Mouse (Mus musculus): Measurements from ENCODE around the gene Trf. TPM values are rescaled to one million over a fixed set of nuclear protein-coding genes. Genes with fewer than 3 reads are reported as not detected.

The Trf gene
- polyA plus RNA-seq, 2 experiments = 2,444 to 4,971 TPM

DNA sequence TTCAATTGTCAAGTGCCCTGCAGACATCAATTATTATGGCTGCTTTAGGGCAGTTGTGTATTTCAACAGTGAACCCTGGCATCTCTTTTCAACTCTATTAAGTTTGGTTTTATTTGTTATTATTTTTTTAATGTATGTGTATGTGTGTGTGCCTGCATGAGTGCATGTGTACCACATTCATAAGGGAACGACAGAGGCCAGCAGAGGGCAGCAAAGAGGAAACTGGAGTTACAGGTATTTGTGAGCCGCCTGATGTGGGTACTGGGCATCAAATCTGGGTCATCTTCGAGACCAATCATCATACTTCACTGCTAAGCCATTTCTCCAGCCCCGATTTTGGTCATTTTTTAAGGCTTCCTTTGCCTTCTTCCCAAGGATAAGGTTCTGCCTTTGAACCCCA lies 35.5 kb upstream of the Trf start:
- H3K9ac ChIP-seq (replicated peaks) = no peak overlapping the region
- TF ChIP-seq CTCF (IDR thresholded peaks at IDR 0.05; ENCODE audit: low read depth) (peak; percentile 67), EP300 (IDR thresholded peaks at IDR 0.05; ENCODE audit: low read depth) (no peak)
- peaks cover 55% of the 10 kb centered on the region for H3K36me3 ChIP-seq (replicated peaks; ENCODE audit: control insufficient read depth, insufficient read depth, low read depth)
- H3K4me3 ChIP-seq (ENCODE audit: insufficient read depth in 1 of 2, low read depth in 2 of 2, low read length in 2 of 2) = no peak overlapping the region
- H3K27ac ChIP-seq = no peak overlapping the region
- WGBS (ENCODE audit: insufficient replicate concordance) = 83% methylated on average over 4 of the region's 4 CpGs
- no peak overlapping the region for H3K4me2 ChIP-seq (ENCODE audit: low read depth)
- no peaks in the 10 kb centered on the region for H3K4me1 ChIP-seq (replicated peaks; ENCODE audit: control insufficient read depth in 2 of 2, insufficient read depth in 2 of 2, low read length in 1 of 2)
- DNase-seq (ENCODE audit: low read depth in 3 of 3, low spot score in 3 of 3) (no peak), ATAC-seq (ENCODE audit: insufficient read depth) (no peak)
- H3K27me3 ChIP-seq (ENCODE audit: control insufficient read depth, insufficient read depth, low read length) = no peaks in the 10 kb centered on the region
- no peaks in the 10 kb centered on the region for H3K9me3 ChIP-seq (ENCODE audit: control insufficient read depth, low read length)

- Histone ChIP-seq H3K4me3 (ENCODE audit: insufficient read depth in 1 of 2, low read depth in 2 of 2, low read length in 2 of 2) (no peak overlapping the region), H3K36me3 (replicated peaks; ENCODE audit: control insufficient read depth, insufficient read depth, low read depth) (peaks cover 17% of the 10 kb centered on the region), H3K9ac (replicated peaks) (no peak overlapping the region), H3K27ac (no peak overlapping the region), H3K4me2 (ENCODE audit: low read depth) (no peak overlapping the region), H3K27me3 (ENCODE audit: control insufficient read depth, insufficient read depth, low read length) (no peaks in the 10 kb centered on the region), H3K9me3 (ENCODE audit: control insufficient read depth, low read length) (no peaks in the 10 kb centered on the region), H3K4me1 (replicated peaks; ENCODE audit: control insufficient read depth in 2 of 2, insufficient read depth in 2 of 2, low read length in 1 of 2) (no peaks in the 10 kb centered on the region)
- ATAC-seq (ENCODE audit: insufficient read depth) (no peak), DNase-seq (ENCODE audit: low read depth in 3 of 3, low spot score in 3 of 3) (no peak)
- TF ChIP-seq EP300 (IDR thresholded peaks at IDR 0.05; ENCODE audit: low read depth) (no peak), CTCF (IDR thresholded peaks at IDR 0.05; ENCODE audit: low read depth) (no peak)
- WGBS (ENCODE audit: insufficient replicate concordance) = 76% methylated on average over 5 of the region's 5 CpGs
Measured at GRCm38 (mm10) chr9:103252906-103253305, 22.7 kb upstream of the Trf start.

- Histone ChIP-seq H3K36me3 (replicated peaks; ENCODE audit: control insufficient read depth, insufficient read depth, low read depth) (peaks cover 9% of the 10 kb centered on the region), H3K4me2 (ENCODE audit: low read depth) (no peak overlapping the region), H3K9ac (replicated peaks) (no peak overlapping the region), H3K9me3 (ENCODE audit: control insufficient read depth, low read length) (no peaks in the 10 kb centered on the region), H3K4me3 (ENCODE audit: insufficient read depth in 1 of 2, low read depth in 2 of 2, low read length in 2 of 2) (no peak overlapping the region), H3K27me3 (ENCODE audit: control insufficient read depth, insufficient read depth, low read length) (no peaks in the 10 kb centered on the region), H3K4me1 (replicated peaks; ENCODE audit: control insufficient read depth in 2 of 2, insufficient read depth in 2 of 2, low read length in 1 of 2) (peaks cover 6 to 8% of the 10 kb centered on the region in 2 experiments), H3K27ac (no peak overlapping the region)
- ATAC-seq (ENCODE audit: insufficient read depth) (no peak), DNase-seq (ENCODE audit: low read depth in 3 of 3, low spot score in 3 of 3) (no peak)
- TF ChIP-seq CTCF (IDR thresholded peaks at IDR 0.05; ENCODE audit: low read depth) = no peak
- no peak for TF ChIP-seq EP300 (IDR thresholded peaks at IDR 0.05; ENCODE audit: low read depth)
- 55% methylated on average over 4 of the region's 4 CpGs for WGBS (ENCODE audit: insufficient replicate concordance)
Measured at GRCm38 (mm10) chr9:103248618-103249017, 18.4 kb upstream of the Trf start.

DNA sequence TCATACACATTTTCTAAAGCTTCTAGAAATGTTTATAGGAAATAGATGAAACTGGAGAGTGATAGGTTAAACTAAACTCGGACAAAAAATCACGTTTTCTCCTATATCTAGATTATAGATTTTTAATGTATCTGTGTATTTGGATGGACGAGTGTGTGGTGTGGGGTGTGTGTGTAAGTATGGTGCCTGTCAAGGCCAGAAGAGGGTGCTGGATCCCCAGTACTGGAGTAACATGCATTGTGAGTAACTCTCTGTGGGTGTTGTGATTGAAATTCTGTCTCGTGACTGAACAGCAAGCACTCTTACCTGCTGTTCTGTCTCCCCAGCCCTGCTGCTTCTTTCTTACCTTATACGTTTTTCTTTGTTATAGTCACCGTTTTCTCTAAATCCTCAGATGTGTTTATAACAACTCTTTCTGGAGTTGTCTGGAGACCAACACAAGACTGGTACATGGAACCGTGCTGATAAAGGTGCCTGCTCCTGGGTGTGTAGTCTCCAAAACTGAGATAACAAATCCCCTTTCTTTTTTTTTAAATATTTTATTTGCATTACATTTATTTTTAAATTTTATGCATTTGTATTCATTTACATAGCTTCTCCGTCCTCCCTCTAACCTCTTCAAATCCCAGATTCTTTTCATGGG lies 16.4 kb upstream of the Trf start:
- 36% methylated on average over 8 of the region's 8 CpGs for WGBS (ENCODE audit: insufficient replicate concordance)
- ATAC-seq (ENCODE audit: insufficient read depth) (peak; percentile 72), DNase-seq (ENCODE audit: low read depth in 3 of 3, low spot score in 3 of 3) (peak in 2 of 3 experiments; percentile 35 to 36)
- Histone ChIP-seq H3K27me3 (ENCODE audit: control insufficient read depth, insufficient read depth, low read length) (no peaks in the 10 kb centered on the region), H3K9me3 (ENCODE audit: control insufficient read depth, low read length) (no peaks in the 10 kb centered on the region), H3K4me2 (ENCODE audit: low read depth) (peak overlapping the region; percentile 24; the same call in 1 of the 2 replicates), H3K4me3 (ENCODE audit: insufficient read depth in 1 of 2, low read depth in 2 of 2, low read length in 2 of 2) (no peak overlapping the region), H3K9ac (replicated peaks) (no peak overlapping the region), H3K4me1 (replicated peaks; ENCODE audit: control insufficient read depth in 2 of 2, insufficient read depth in 2 of 2, low read length in 1 of 2) (peaks cover 6 to 13% of the 10 kb centered on the region in 2 experiments), H3K27ac (no peak overlapping the region), H3K36me3 (replicated peaks; ENCODE audit: control insufficient read depth, insufficient read depth, low read depth) (peaks cover 6% of the 10 kb centered on the region)
- peak; percentile 56 for TF ChIP-seq EP300 (IDR thresholded peaks at IDR 0.05; ENCODE audit: low read depth)
- TF ChIP-seq CTCF (IDR thresholded peaks at IDR 0.05; ENCODE audit: low read depth) = peak; percentile 69

GRCm38 (mm10) chr9:103243640-103244039 lies 13.4 kb upstream of the Trf start:
- ATAC-seq (ENCODE audit: insufficient read depth) = peak; percentile 47
- 69% methylated on average over 4 of the region's 4 CpGs for WGBS (ENCODE audit: insufficient replicate concordance)
- no peak overlapping the region for H3K27ac ChIP-seq

More at GRCm38 (mm10) chr9:103243640-103244039, 13.4 kb upstream of the Trf start:
- H3K4me3 ChIP-seq (ENCODE audit: insufficient read depth in 1 of 2, low read depth in 2 of 2, low read length in 2 of 2) = no peak overlapping the region
- TF ChIP-seq CTCF (IDR thresholded peaks at IDR 0.05; ENCODE audit: low read depth) (no peak), EP300 (IDR thresholded peaks at IDR 0.05; ENCODE audit: low read depth) (no peak)
- no peak overlapping the region for H3K4me2 ChIP-seq (ENCODE audit: low read depth)
- peak in 2 of 3 experiments; percentile 10 to 32 for DNase-seq (ENCODE audit: low read depth in 3 of 3, low spot score in 3 of 3)
- H3K9me3 ChIP-seq (ENCODE audit: control insufficient read depth, low read length) = no peaks in the 10 kb centered on the region
- no peak overlapping the region for H3K9ac ChIP-seq (replicated peaks)
- no peaks in the 10 kb centered on the region for H3K36me3 ChIP-seq (replicated peaks; ENCODE audit: control insufficient read depth, insufficient read depth, low read depth)
- no peaks in the 10 kb centered on the region for H3K27me3 ChIP-seq (ENCODE audit: control insufficient read depth, insufficient read depth, low read length)
- H3K4me1 ChIP-seq (replicated peaks; ENCODE audit: control insufficient read depth in 2 of 2, insufficient read depth in 2 of 2, low read length in 1 of 2) = peaks cover 6 to 19% of the 10 kb centered on the region in 2 experiments
